Mouse (Mus musculus) kidney, embryonic 16.5 days (tissue): Measurements from ENCODE around the gene Sprn. TPM values are rescaled to one million over a fixed set of nuclear protein-coding genes. Genes with fewer than 3 reads are reported as not detected.

Source experiments
- ATAC-seq: fragments of 200-750 bp; cut with Nextera tagmentation; 2 replicates; pipeline ENCODE4 v1.8.0; 2017; ENCODE audit warnings: moderate TSS enrichment; ENCODE audit not compliant: low FRiP score, low TSS enrichment
- H3K27ac ChIP-seq: fragments of 300-500 bp; sonication (generic); 2 replicates; pipeline ENCODE4 v1.5.1; 2014; ENCODE audit warnings: low read length
- H3K27me3 ChIP-seq: fragments of 300-500 bp; sonication (generic); 2 replicates; pipeline ENCODE4 v1.6.1; 2014; ENCODE audit warnings: low read length, control low read depth, mixed read lengths; ENCODE audit not compliant: insufficient read depth
- H3K36me3 ChIP-seq: fragments of 300-500 bp; sonication (generic); 2 replicates; pipeline ENCODE4 v1.6.1; 2014; ENCODE audit warnings: low read length, control low read depth, mixed read lengths; ENCODE audit not compliant: insufficient read depth
- H3K4me1 ChIP-seq: fragments of 300-500 bp; sonication (generic); 2 replicates; pipeline ENCODE4 v1.6.1; 2014; ENCODE audit warnings: low read length, control low read depth, mixed read lengths; ENCODE audit not compliant: insufficient read depth
- H3K4me2 ChIP-seq: fragments of 300-500 bp; sonication (generic); replicated peaks from 2 replicates; pipeline ENCODE4 v1.6.1; 2014; ENCODE audit warnings: low read depth, low read length
- H3K4me3 ChIP-seq: fragments of 300-500 bp; sonication (generic); 2 replicates; pipeline ENCODE4 v1.5.1; 2014; ENCODE audit warnings: mild to moderate bottlenecking, low read length
- H3K9ac ChIP-seq: fragments of 300-500 bp; sonication (generic); replicated peaks from 2 replicates; pipeline ENCODE4 v1.6.1; 2014; ENCODE audit warnings: low read length
- H3K9me3 ChIP-seq: fragments of 300-500 bp; sonication (generic); 2 replicates; pipeline ENCODE4 v1.6.1; 2016; ENCODE audit warnings: low read length, control low read depth
- WGBS: fragments of 180-500 bp; shearing (Covaris S2); extraction: QIAGEN DNeasy Blood & Tissue Kit; methylation state at CpG from one replicate; pipeline ENCODE4 v1.1.7; 2014; 5-methylcytosine and 5-hydroxymethylcytosine counted together
- polyA plus RNA-seq: library from polyadenylated mRNA; unstranded; fragments of >200 nt; fragmentation: Nextera tagmentation; extraction: Ambion mirVana; gene quantifications from 2 replicates; pipeline ENCODE4 v1.2.1, GENCODE M21; 2015

The Sprn gene
- polyA plus RNA-seq, 1 experiment from 2014 or later = 0.51 TPM

GRCm38 (mm10) chr7:140126934-140127333 is 27.7 kb downstream of the Sprn start:
- H3K9me3 ChIP-seq = no peaks in the 10 kb centered on the region
- H3K9ac ChIP-seq = no peak overlapping the region
- no peak overlapping the region for H3K27ac ChIP-seq
- no peak overlapping the region for H3K4me2 ChIP-seq
- no peak for ATAC-seq
- peaks cover 12% of the 10 kb centered on the region for H3K36me3 ChIP-seq
- WGBS = 86% methylated on average over 3 of the region's 3 CpGs
- H3K4me1 ChIP-seq = peaks cover 10% of the 10 kb centered on the region
- no peak overlapping the region for H3K4me3 ChIP-seq
- no peaks in the 10 kb centered on the region for H3K27me3 ChIP-seq

DNA sequence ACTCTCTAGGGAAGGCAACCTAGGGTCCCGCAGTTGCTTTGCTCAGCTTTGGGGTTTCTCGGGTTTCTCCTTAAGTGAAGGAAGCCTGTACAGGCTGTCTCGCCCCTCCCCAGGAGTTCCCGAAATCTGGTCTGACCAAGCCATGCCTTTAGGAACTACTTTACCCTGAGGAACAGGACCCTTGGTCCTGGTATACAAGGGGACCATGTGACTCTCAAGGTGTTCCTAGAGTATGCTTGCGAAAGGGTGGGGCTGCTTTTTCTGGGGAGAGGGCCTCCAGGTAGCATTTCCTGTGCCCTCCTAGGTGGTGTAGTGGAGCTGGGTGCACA is 28.7 kb downstream of the Sprn start:
- peaks cover 12% of the 10 kb centered on the region for H3K36me3 ChIP-seq
- peak overlapping the region; percentile 88 for H3K4me2 ChIP-seq
- H3K4me3 ChIP-seq = peak overlapping the region; percentile 90
- no peaks in the 10 kb centered on the region for H3K9me3 ChIP-seq
- no peaks in the 10 kb centered on the region for H3K27me3 ChIP-seq
- peak overlapping the region; percentile 73; the same call in 1 of the 2 replicates for H3K27ac ChIP-seq
- WGBS = 4% methylated on average over 5 of the region's 5 CpGs
- peaks cover 10% of the 10 kb centered on the region for H3K4me1 ChIP-seq
- ATAC-seq = no peak; the same call in 1 of the 2 replicates
- peak overlapping the region; percentile 95 for H3K9ac ChIP-seq

DNA sequence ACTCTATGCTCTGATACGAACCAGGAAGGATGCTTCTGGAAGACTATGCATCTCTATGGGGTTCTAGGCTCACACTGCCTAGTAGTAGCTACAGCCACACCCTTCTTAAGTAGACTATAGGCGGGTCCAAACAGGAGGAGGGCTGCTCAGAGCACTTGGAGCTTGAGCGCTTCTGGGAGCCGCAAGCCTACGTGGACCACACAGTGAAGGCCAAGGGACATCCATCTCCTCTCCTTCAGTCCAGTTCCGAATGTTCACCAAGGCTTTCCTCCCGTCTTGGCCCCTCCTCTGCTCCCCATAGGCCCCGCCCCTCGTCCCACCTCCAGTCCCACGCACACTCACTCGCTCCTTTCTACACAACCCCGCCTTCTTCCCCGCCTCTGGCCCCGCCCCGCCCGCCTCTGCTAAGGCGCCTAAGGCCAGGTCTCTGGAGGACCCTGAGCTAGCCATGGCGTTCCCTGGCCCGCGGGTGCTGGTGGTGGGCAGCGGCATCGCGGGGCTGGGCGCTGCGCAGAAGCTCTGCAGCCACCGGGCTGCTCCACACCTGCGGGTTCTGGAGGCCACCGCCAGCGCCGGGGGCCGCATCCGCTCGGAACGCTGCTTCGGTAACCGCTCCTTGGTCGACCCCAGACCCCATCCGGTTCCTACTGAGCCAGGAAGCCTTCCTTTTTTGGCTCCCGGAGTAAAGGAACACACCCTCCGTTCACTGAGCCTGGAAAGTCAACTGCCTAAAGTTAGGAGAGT is 29.2 kb downstream of the Sprn start:
- Histone ChIP-seq H3K4me1 (peaks cover 10% of the 10 kb centered on the region), H3K4me3 (peak overlapping the region; percentile 90), H3K27ac (peak overlapping the region; percentile 73; the same call in 1 of the 2 replicates), H3K9me3 (no peaks in the 10 kb centered on the region), H3K4me2 (peak overlapping the region; percentile 88), H3K9ac (peak overlapping the region; percentile 95), H3K36me3 (peaks cover 11% of the 10 kb centered on the region), H3K27me3 (no peaks in the 10 kb centered on the region)
- ATAC-seq = peak; percentile 98
- 1% methylated on average over 40 of the region's 40 CpGs for WGBS

DNA sequence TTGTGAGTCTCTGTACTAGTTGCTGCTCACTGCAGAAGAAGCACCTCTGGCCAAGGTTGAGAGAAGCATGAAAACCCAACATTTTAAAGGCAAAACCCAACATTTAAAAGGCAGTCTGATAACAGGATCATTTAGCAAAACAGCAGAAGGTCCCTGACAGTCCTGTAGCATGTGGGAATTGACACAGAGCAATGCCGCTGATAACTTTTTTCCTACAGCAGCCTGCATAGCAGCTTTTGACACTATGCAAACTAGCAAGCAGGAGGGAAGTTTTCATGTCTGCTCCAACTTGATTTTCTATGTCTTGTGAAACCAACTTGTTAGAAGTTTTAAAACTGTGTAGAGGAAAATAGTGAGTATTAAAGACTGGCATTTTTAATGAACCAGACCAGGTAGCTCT is 30.3 kb downstream of the Sprn start:
- WGBS = 96% methylated on average over 1 of the region's 1 CpGs
- Histone ChIP-seq H3K9me3 (no peaks in the 10 kb centered on the region), H3K27ac (no peak overlapping the region), H3K36me3 (peaks cover 2% of the 10 kb centered on the region; the same call in 1 of the 2 replicates), H3K4me3 (no peak overlapping the region), H3K9ac (no peak overlapping the region), H3K4me2 (no peak overlapping the region), H3K27me3 (no peaks in the 10 kb centered on the region), H3K4me1 (peaks cover 10% of the 10 kb centered on the region)
- no peak for ATAC-seq

GRCm38 (mm10) chr7:140122765-140123164 is 31.9 kb downstream of the Sprn start:
- Histone ChIP-seq H3K27me3 (no peaks in the 10 kb centered on the region), H3K9ac (no peak overlapping the region), H3K4me2 (no peak overlapping the region), H3K9me3 (no peaks in the 10 kb centered on the region), H3K4me3 (no peak overlapping the region), H3K36me3 (no peaks in the 10 kb centered on the region), H3K4me1 (peaks cover 10% of the 10 kb centered on the region), H3K27ac (no peak overlapping the region)
- WGBS = 34% methylated on average over 4 of the region's 4 CpGs
- no peak for ATAC-seq

GRCm38 (mm10) chr7:140121338-140121910 is 33.3 kb downstream of the Sprn start:
- H3K27me3 ChIP-seq = no peaks in the 10 kb centered on the region
- ATAC-seq = no peak
- H3K4me1 ChIP-seq = peaks cover 10% of the 10 kb centered on the region
- H3K36me3 ChIP-seq = no peaks in the 10 kb centered on the region
- 80% methylated on average over 13 of the region's 13 CpGs for WGBS
- no peak overlapping the region for H3K4me2 ChIP-seq
- H3K9ac ChIP-seq = no peak overlapping the region
- no peaks in the 10 kb centered on the region for H3K9me3 ChIP-seq
- H3K4me3 ChIP-seq = no peak overlapping the region
- no peak overlapping the region for H3K27ac ChIP-seq

DNA sequence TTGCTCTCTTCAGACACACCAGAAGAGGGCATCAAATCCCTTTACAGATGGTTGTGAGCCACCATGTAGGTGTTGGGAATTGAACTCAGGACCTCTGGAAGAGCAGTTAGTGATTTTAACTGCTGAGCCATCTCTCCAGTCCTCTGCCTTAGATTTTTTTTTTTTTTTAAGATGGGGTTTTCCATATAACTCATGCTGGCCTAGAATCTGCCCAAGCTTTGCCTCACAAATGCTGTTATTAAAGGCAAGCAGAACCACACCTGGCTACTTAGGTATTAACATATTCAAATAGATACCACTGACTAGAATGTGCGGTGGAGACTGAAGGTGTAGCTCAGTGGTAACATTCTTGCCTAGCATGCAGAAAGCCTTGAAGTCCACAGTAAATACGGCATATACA is 34.2 kb downstream of the Sprn start:
- peaks cover 7% of the 10 kb centered on the region for H3K4me1 ChIP-seq
- WGBS = 88% methylated on average over 2 of the region's 2 CpGs
- H3K27me3 ChIP-seq = no peaks in the 10 kb centered on the region
- H3K4me2 ChIP-seq = no peak overlapping the region
- no peaks in the 10 kb centered on the region for H3K9me3 ChIP-seq
- H3K36me3 ChIP-seq = no peaks in the 10 kb centered on the region
- H3K27ac ChIP-seq = no peak overlapping the region
- no peak for ATAC-seq
- no peak overlapping the region for H3K9ac ChIP-seq
- H3K4me3 ChIP-seq = no peak overlapping the region

GRCm38 (mm10) chr7:140116329-140117054 is 38.2 kb downstream of the Sprn start, which contains the start of gene Echs1:
Echs1 (minus strand) TSS chr7:140116476.
- ATAC-seq = peak; percentile 97

GRCm38 (mm10) chr7:140115583-140116328 is 38.9 kb downstream of the Sprn start, which contains the start of gene Paox:
Paox (plus strand) TSS chr7:140115799.
- Histone ChIP-seq H3K9me3 (no peaks in the 10 kb centered on the region), H3K4me3 (peak within 1 kb of the TSS; percentile 88), H3K27ac (peak within 1 kb of the TSS; percentile 91), H3K36me3 (peaks cover 19% of the 10 kb centered on the region), H3K4me2 (peak within 1 kb of the TSS; percentile 96), H3K9ac (peak within 1 kb of the TSS; percentile 91), H3K27me3 (no peaks in the 10 kb centered on the region), H3K4me1 (peaks cover 3% of the 10 kb centered on the region; the same call in 1 of the 2 replicates)
- peak; percentile 83 for ATAC-seq
- 1% methylated on average over 23 of the region's 23 CpGs for WGBS

More at GRCm38 (mm10) chr7:140116329-140117054, 38.2 kb downstream of the Sprn start, which contains the start of gene Echs1:
- peaks cover 12% of the 10 kb centered on the region for H3K36me3 ChIP-seq
- H3K9me3 ChIP-seq = no peaks in the 10 kb centered on the region
- H3K4me1 ChIP-seq = peaks cover 3% of the 10 kb centered on the region; the same call in 1 of the 2 replicates
- 4% methylated on average over 28 of the region's 28 CpGs for WGBS
- H3K4me3 ChIP-seq = peak within 1 kb of the TSS; percentile 88
- H3K9ac ChIP-seq = peak within 1 kb of the TSS; percentile 91
- H3K4me2 ChIP-seq = peak within 1 kb of the TSS; percentile 96
- H3K27me3 ChIP-seq = no peaks in the 10 kb centered on the region
- H3K27ac ChIP-seq = peak within 1 kb of the TSS; percentile 91
